ENCODE assay signal across 13 mouse cellular contexts in the genomic region with DNA sequence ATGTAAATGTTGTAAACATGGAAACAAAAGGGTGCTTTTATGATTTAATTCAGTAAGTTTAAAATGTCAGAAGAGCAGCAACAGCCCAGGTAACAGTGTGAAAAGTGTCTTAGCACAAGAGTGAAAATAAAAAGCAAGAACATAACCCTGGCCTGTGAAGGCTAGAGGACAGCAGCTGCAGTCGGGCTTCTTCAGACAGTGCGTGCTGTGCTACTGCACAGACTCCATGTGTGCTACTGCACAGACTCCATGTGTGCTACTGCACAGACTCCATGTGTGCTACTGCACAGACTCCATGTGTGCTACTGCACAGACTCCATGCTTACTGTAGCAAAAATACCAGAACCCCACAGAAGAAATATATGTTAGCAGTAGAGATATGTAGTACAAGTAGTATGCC.
"Had no signal": no experiment of that assay in that cellular context is flagged by ENCODE, and none has a peak within 500 bp of the region (broad histone marks: within the 10 kb centered on the region; RNA-seq: fewer than 3 reads in every experiment).

No protein-coding gene starts in this region.

- DNase-seq: kidney, adult 18-20 months; kidney, postnatal 10 days; lung, embryonic 14.5 days; lung, postnatal 10 days; midbrain, embryonic 14.5 days; thymus, postnatal 25 days had no signal

- H3K4me3 ChIP-seq: left cerebral cortex, adult 2 months; limb, embryonic 10.5 days; liver, embryonic 12.5 days; midbrain, embryonic 10.5 days; neural tube, embryonic 12.5 days had no signal

- H3K27me3 ChIP-seq: liver, embryonic 12.5 days; neural tube, embryonic 12.5 days had no signal

- ATAC-seq: liver, embryonic 12.5 days had no signal

- H3K4me1 ChIP-seq: limb, embryonic 10.5 days; midbrain, embryonic 10.5 days; neural tube, embryonic 12.5 days had no signal

- H3K27ac ChIP-seq: left cerebral cortex, adult 2 months; limb, embryonic 10.5 days; liver, embryonic 12.5 days; macrophage; midbrain, embryonic 10.5 days; neural tube, embryonic 12.5 days; stomach, postnatal 0 days had no signal

- H3K36me3 ChIP-seq: limb, embryonic 10.5 days; liver, embryonic 12.5 days; midbrain, embryonic 10.5 days; neural tube, embryonic 12.5 days had no signal
